Comparison of ENCODE assay signal across 10 mouse cellular contexts in the genomic region with DNA sequence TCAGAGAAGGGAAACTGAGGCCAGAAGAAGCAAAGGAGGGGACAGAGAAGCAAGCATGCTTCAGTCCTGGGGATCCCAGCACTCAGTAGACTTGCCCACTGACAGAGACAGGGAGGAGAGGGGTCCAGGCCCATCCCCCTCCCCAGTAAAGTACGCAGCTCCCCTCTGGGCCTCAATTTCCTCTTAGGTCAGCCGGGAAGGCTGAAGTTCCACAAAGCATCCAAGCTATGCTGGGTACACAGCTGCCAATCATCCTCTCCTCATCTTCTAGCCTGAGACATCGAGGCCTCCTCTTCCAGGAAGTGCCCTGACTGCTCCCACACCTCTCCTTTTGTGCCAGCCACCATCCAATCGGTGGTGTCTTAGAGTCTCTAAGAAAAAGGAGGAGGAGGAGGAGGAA. TPM values are rescaled to one million over a fixed set of nuclear protein-coding genes. Genes with fewer than 3 reads are reported as not detected.
DNase-seq lines count a peak whose midpoint lies in the region; ATAC-seq and TF ChIP-seq lines count a peak whose summit lies in the region.
"Had no signal": no experiment of that assay in that cellular context is flagged by ENCODE, and none has a peak within 500 bp of the region (broad histone marks: within the 10 kb centered on the region; RNA-seq: fewer than 3 reads in every experiment).

No protein-coding gene starts in this region.

- no peak for DNase-seq in gastrocnemius, adult 2 months
- no peak for DNase-seq in gastrocnemius, postnatal 14 days
- DNase-seq in kidney, postnatal 0 days (ENCODE audit: low spot score): no peak
- no peak for DNase-seq in kidney, adult 18-20 months
- peak; percentile 39 for DNase-seq in NIH3T3 (ENCODE audit: low read depth)
- DNase-seq in limb, embryonic 10.5 days (ENCODE audit: low spot score): no peak
- no peak for DNase-seq in right cerebral cortex, postnatal 14 days
- DNase-seq: B cell, adult 2 months had no signal

- H3K27me3 ChIP-seq in kidney, postnatal 0 days (ENCODE audit: insufficient read depth, low read length): no peaks in the 10 kb centered on the region
- peaks cover 3% of the 10 kb centered on the region; the same call in 1 of the 2 replicates for H3K27me3 ChIP-seq in limb, embryonic 10.5 days (ENCODE audit: low read depth, poor library complexity, severe bottlenecking)

- peak overlapping the region; percentile 26; the same call in 1 of the 2 replicates for H3K4me3 ChIP-seq in gastrocnemius, adult 2 months
- no peak overlapping the region for H3K4me3 ChIP-seq in kidney, postnatal 0 days (replicated peaks; ENCODE audit: low read depth, low read length)
- H3K4me3 ChIP-seq in limb, embryonic 10.5 days: peak overlapping the region; percentile 45

- no peak overlapping the region for H3K4me2 ChIP-seq in kidney, postnatal 0 days (ENCODE audit: low read length)
- H3K4me2 ChIP-seq: midbrain, embryonic 11.5 days had no signal

- intact Hi-C loops in gastrocnemius, adult 2 months (cut with DNase I): no loop called here
- intact Hi-C loops in gastrocnemius, postnatal 14 days (cut with DNase I; ENCODE audit: low total_unique reads): no loop called here

- H3K9ac ChIP-seq in kidney, postnatal 0 days (ENCODE audit: low read depth, low read length): no peak overlapping the region

- no peak for TF ChIP-seq CTCF in gastrocnemius, adult 2 months (IDR thresholded peaks at IDR 0.05)
- TF ChIP-seq CTCF in kidney, postnatal 0 days (IDR thresholded peaks at IDR 0.05; ENCODE audit: low read depth): no peak

- H3K4me1 ChIP-seq in kidney, postnatal 0 days (replicated peaks; ENCODE audit: insufficient read depth, low read length): peaks cover 44% of the 10 kb centered on the region
- peaks cover 87% of the 10 kb centered on the region for H3K4me1 ChIP-seq in limb, embryonic 10.5 days

- peak overlapping the region; percentile 78 for H3K27ac ChIP-seq in gastrocnemius, adult 2 months
- peak overlapping the region; percentile 82 for H3K27ac ChIP-seq in kidney, postnatal 0 days
- H3K27ac ChIP-seq in limb, embryonic 10.5 days: peak overlapping the region; percentile 92

- no peaks in the 10 kb centered on the region for H3K9me3 ChIP-seq in kidney, postnatal 0 days (replicated peaks; ENCODE audit: low read length)
- no peaks in the 10 kb centered on the region for H3K9me3 ChIP-seq in limb, embryonic 10.5 days (replicated peaks)

- H3K36me3 ChIP-seq in kidney, postnatal 0 days (ENCODE audit: insufficient read depth, low read length): no peaks in the 10 kb centered on the region
- no peaks in the 10 kb centered on the region for H3K36me3 ChIP-seq in limb, embryonic 10.5 days

- WGBS in kidney, postnatal 0 days: 19% methylated on average over 4 of the region's 4 CpGs
- WGBS in limb, embryonic 10.5 days: 9% methylated on average over 4 of the region's 4 CpGs

- no peak for ATAC-seq in kidney, postnatal 0 days (replicated peaks; ENCODE audit: low FRiP score, low read depth)
- no peak for ATAC-seq in monocyte, adult 5-6 weeks (replicated peaks; ENCODE audit: insufficient number of reproducible peaks, low FRiP score, low TSS enrichment, poor library complexity, severe bottlenecking)

RNA-seq across cellular contexts. Expression of a gene that starts 35.6 kb away (rescaled TPM):
- total RNA-seq in gastrocnemius, adult 2 months (2021): 100 to 1,000 TPM; 170 to 181 TPM
- total RNA-seq in gastrocnemius, postnatal 14 days (2021): 100 to 1,000 TPM; 158 to 180 TPM
- polyA plus RNA-seq in kidney, postnatal 0 days (2015; fragmentation: Nextera tagmentation; extraction: Ambion mirVana): 256 and 262 TPM in 2 replicates
- polyA plus RNA-seq in limb, embryonic 10.5 days (2016; fragmentation: Nextera tagmentation; extraction: Ambion mirVana): 375 and 404 TPM in 2 replicates
- total RNA-seq in monocyte, adult 5-6 weeks (2017): 43.7 to 97.6 TPM (median 59.7 TPM) in 3 replicates

RNA-seq across cellular contexts. Expression of a gene that starts 58.3 kb away (rescaled TPM):
- total RNA-seq in gastrocnemius, adult 2 months (2021): 1 to 10 TPM; 1.1 to 1.2 TPM
- total RNA-seq in gastrocnemius, postnatal 14 days (2021): 1 to 10 TPM; 3.2 to 3.5 TPM
- 33.9 and 36.1 TPM in 2 replicates for polyA plus RNA-seq in kidney, postnatal 0 days (2015; fragmentation: Nextera tagmentation; extraction: Ambion mirVana)
- polyA plus RNA-seq in limb, embryonic 10.5 days (2016; fragmentation: Nextera tagmentation; extraction: Ambion mirVana): 94.9 and 118 TPM in 2 replicates
- not detected in 3 replicates for total RNA-seq in monocyte, adult 5-6 weeks (2017)
